Mouse (Mus musculus): ENCODE data around the gene Rp9.

- TF ChIP-seq POLR2A (IDR thresholded peaks at IDR 0.05; ENCODE audit: control insufficient read depth, extremely low read depth, insufficient read depth, low read length, poor library complexity) (no peak), CTCF (IDR thresholded peaks at IDR 0.05; ENCODE audit: borderline replicate concordance, control insufficient read depth, extremely low read depth, insufficient read depth, low read length, poor library complexity) (no peak)
Observed at GRCm38 (mm10) chr9:22478946-22479345, 9.4 kb upstream of the Rp9 start.

Data from thymus, adult 2 months (tissue).